ENCODE assay signal across 42 mouse cellular contexts in genomic region chr12:118966321-118966720, GRCm38 (mm10). TPM values are rescaled to one million over a fixed set of nuclear protein-coding genes. Genes with fewer than 3 reads are reported as not detected.
"Had no signal": no experiment of that assay in that cellular context is flagged by ENCODE, and none has a peak within 500 bp of the region (broad histone marks: within the 10 kb centered on the region; RNA-seq: fewer than 3 reads in every experiment).

Abcb5 (minus strand) TSS chr12:118966421.

- H3K4me3 ChIP-seq: heart, embryonic 10.5 days; heart, embryonic 12.5 days; heart, embryonic 13.5 days; heart, embryonic 15.5 days; hindbrain, embryonic 10.5 days; hindbrain, embryonic 12.5 days; hindbrain, embryonic 13.5 days; hindbrain, embryonic 15.5 days; intestine, embryonic 15.5 days; kidney, embryonic 15.5 days; layer of hippocampus, adult 2 months had no signal

- H3K4me2 ChIP-seq: heart, embryonic 11.5 days; heart, embryonic 12.5 days; heart, embryonic 13.5 days; heart, embryonic 15.5 days; hindbrain, embryonic 12.5 days; hindbrain, embryonic 13.5 days; hindbrain, embryonic 14.5 days; hindbrain, embryonic 15.5 days; intestine, embryonic 15.5 days; kidney, embryonic 15.5 days had no signal

- H3K36me3 ChIP-seq: heart, embryonic 10.5 days; heart, embryonic 12.5 days; heart, embryonic 13.5 days; heart, embryonic 15.5 days; hindbrain, embryonic 10.5 days; hindbrain, embryonic 12.5 days; hindbrain, embryonic 13.5 days; hindbrain, embryonic 15.5 days; intestine, embryonic 15.5 days; kidney, embryonic 15.5 days had no signal

- H3K27me3 ChIP-seq: heart, embryonic 12.5 days; heart, embryonic 13.5 days; heart, embryonic 15.5 days; hindbrain, embryonic 12.5 days; hindbrain, embryonic 13.5 days; hindbrain, embryonic 15.5 days; intestine, embryonic 15.5 days; kidney, embryonic 15.5 days had no signal

- DNase-seq: heart, postnatal 10 days; heart, postnatal 14 days; heart, postnatal 36 days; heart, postnatal 4 days; kidney, adult 11 months; kidney, adult 18-20 months; kidney, adult 2 months; kidney, adult 8-10 months; kidney, adult 9 months; kidney, postnatal 10 days; kidney, postnatal 14 days; kidney, postnatal 25 days; kidney, postnatal 36 days; kidney, postnatal 4 days; layer of hippocampus, adult 9-11 months; layer of hippocampus, postnatal 36 days had no signal

RNA-seq across cellular contexts. Expression of gene Abcb5, which starts in this region (rescaled TPM):
- polyA plus RNA-seq: heart, embryonic 12.5 days; heart, embryonic 13.5 days; heart, embryonic 15.5 days; heart, embryonic 16.5 days; heart, postnatal 0 days; hindbrain, embryonic 10.5 days; hindbrain, embryonic 11.5 days; hindbrain, embryonic 12.5 days; hindbrain, embryonic 13.5 days; hindbrain, embryonic 14.5 days; hindbrain, embryonic 16.5 days; hindbrain, postnatal 0 days; inflammation-experienced regulatory T-cells, adult 6 months; intestine, embryonic 14.5 days; intestine, embryonic 15.5 days; intestine, embryonic 16.5 days; intestine, postnatal 0 days; kidney, adult 2 months; kidney, embryonic 14.5 days; kidney, embryonic 15.5 days; kidney, embryonic 16.5 days; kidney, postnatal 0 days; large intestine, adult 2 months had no signal
